Mouse (Mus musculus): ENCODE measurements around the gene Gmip.

Gene Gmip

DNA sequence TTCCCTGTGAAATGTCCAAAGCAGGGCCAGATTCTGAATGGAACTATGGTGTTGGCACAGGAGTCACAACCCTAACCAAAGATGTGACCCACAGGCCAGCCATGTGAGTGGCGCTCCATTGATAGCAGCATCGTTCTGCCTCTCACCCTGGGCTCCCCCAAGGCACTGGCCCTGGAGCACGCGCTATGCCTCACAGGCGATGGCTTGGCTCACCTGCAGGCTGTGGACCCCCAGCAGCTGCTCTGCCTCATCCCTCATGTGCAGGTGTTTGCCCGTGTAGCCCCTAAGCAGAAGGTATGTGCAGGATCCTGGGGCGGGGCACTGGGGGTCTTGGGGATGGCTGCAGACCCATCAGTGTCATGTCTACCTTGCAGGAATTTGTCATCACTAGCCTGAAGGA is 5.1 kb upstream of the Gmip start:
- no peak for DNase-seq (ENCODE audit: low spot score)

DNA sequence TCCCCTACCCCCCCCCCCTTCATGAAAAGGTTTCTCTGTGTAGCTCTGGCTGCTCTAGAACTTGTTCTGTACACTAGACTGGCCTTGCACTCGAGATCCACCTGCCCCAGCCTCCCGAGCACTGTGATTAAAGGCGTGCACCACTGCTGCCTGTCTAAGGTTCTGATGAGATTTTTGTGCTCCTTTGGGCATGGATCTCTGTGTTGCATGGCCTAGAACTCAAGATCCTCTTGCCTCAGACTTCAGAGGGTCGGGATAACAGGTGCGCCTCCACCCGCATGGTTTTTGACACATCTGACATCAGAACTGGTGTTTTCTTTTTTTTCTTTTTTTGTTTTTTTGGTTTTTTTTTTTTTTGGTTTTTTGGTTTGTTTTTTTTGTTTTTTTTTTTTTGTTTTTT is 3.9 kb upstream of the Gmip start:
- DNase-seq (ENCODE audit: low spot score): no peak

DNA sequence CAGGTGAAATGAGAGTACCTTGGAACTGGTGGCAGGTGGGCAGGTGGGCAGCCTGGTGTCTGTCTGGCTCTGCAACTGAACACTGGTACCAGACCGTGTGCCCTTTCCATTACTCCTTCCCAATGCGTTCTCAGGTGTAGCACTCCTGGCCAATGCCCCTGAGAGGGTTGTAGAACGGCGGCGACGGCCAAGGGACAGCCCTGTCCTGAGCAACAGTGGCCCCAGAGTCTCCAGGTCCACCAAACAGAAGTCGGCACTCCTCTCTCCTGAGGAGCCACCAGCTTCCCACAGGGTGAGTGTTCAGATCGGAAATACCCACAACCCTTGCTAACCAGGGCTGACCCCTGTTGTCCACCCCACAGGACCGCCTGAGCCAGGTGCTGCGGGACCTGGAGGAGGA is 3.4 kb upstream of the Gmip start:
- no peak for DNase-seq (ENCODE audit: low spot score)

DNA sequence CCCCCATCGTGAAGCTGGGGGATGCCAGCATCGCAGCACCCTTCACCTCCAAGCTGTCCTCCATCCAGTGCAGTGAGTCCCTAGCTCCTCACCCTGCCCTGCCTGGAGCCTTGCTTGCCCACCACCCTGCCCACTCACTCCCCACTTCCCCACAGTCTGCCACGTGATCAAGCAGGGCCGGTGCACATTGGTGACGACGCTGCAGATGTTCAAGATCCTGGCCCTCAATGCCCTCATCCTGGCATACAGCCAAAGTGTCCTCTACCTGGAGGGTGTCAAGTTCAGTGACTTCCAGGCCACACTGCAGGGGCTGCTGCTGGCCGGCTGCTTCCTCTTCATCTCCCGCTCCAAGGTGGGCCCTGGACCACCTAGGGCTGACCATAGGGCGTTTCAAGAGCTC is 3.0 kb upstream of the Gmip start:
- no peak for DNase-seq (ENCODE audit: low spot score)

DNA sequence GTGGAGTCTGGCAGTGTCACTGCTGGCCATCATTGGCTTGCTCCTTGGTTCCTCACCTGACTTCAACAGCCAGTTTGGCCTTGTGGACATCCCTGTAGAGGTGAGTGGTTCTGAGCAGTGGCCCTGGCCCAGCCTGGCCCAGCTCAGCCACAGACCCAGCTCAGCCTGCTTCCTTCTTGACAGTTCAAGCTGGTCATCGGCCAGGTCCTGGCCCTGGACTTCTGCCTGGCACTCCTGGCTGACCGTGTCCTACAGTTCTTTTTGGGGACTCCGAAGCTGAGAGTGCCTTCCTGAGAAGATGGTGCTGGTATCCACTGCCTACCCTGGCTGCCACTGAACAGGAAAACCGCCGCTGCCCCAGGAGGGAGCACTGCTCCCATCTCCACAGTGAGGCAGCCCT is 1.2 kb upstream of the Gmip start:
- no peak for DNase-seq (ENCODE audit: low spot score)

DNA sequence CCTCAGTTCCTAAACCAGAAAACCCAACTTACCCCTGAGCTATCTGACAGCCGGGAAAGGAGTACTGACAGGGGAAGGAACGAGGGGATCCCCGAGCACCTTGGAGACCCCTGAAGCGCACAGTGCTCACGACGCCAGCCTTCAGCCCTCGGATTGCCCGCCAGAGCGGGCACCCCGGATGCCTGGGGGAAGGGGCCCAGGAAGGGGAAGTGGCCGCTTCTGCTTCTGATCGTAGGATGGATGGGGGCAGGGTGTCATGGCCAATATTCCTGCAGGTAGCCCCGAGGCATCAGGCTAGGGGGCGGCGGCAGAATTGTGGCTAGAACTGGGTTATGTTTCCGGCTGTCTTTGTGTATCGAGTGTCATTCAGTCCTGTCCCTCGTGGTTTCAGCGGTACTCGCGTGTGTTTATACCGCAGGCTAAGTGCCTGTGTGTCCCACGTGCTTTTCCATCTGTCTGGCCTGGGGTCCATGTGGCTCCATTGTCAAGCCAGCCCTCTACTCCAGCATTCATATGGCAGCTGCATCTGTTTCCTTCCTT is 455 bp downstream of the Gmip start:
- peak; percentile 52 for DNase-seq (ENCODE audit: low spot score)

DNA sequence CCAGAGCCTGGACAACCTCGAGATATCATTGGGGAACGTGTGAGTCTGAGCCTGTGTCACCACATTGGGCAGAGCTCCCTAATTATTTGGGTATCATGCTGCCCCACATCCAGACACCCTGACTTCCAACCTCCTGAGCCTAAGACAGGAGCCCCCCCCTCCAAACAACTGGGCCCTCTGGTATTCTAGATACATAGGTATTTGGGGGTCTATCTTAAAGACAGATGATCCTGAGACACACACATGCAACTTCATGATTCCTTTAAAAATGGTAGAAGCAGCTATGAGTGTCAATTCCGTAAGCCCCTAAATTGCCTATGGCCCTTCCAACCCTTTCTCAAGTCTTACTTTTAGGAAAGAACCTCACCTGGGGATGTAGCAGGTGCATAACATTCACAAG is 1.3 kb downstream of the Gmip start:
- no peak for DNase-seq (ENCODE audit: low spot score)

DNA sequence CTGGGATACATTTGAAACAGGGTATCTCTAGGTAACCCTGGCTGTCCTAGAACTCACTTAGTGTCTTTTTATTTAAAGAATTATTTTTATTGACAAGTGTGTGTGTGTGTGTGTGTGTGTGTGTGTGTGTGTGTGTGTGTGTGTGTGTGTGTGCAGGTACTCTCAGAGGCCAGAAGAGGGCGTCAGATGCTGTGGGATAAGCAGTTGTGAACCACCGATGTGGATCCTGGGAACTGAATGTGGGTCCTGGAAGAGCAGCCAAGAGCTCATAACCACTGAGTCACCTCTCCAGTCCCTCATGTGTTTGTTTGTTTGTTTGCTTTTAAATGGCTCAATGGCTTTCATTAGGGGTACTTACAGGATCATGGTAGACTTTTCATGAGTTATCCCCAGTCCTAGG is 6.4 kb downstream of the Gmip start:
- no peak for DNase-seq (ENCODE audit: low spot score)

DNA sequence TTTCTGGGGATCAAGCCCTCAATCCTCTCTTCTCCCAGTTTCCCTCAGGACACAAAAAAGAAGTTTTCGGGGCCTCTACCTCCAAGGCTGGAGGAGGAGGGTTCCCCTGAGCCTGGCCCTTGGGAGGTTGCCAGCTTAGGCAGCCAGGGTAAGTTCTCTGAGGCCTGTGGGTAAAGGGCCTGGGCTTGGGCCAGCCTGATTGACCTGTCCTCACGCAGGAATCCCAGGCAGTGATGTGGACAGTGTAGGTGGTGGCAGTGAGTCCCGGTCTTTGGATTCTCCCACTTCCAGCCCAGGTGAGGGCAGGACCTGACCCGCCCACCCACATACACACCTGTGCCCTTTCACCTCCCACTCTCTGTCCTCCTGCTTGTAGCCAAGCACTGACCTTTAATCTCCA is 6.9 kb downstream of the Gmip start:
- no peak for DNase-seq (ENCODE audit: low spot score)

DNA sequence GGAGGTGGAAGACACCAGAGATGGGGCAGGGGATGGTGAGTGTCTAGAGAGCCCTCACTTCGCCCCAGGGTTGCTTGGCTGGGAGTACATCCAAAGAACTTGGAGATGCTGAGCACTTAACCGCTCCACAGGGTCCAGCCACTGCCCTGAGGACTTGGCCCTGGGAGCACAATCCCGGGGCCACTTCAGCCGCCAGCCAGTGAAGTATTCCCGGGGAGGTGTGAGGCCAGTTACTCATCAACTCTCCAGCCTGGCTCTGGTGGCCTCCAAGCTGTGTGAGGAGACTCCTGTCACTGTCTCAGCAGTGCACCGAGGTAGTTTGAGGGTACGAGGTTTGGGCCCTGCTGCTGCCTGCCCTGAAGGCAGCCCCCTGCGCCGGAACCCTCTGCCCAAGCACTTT is 12.0 kb downstream of the Gmip start:
- DNase-seq (ENCODE audit: low spot score): no peak

DNA sequence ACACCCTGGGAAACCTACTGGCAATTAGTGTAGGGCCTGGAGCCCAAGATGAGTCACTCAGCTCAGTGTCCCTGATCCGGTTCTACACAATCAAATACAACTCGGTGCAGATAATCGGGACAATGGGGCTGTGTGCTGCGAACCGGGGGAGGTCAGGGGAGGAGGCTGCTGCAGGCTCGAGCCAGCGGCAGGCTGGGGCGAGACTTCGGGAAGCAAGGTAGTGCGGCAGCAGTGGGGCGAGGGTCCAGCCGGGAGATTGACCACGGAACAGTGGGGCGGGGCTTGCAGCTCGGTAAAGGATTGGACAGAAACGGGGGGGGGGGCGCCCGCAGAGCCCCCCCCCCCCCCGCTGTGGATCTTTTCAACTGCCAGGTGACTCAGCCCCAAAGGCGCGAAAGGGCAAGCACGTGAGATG is 13.5 kb downstream of the Gmip start:
- DNase-seq (ENCODE audit: low spot score): no peak

DNA sequence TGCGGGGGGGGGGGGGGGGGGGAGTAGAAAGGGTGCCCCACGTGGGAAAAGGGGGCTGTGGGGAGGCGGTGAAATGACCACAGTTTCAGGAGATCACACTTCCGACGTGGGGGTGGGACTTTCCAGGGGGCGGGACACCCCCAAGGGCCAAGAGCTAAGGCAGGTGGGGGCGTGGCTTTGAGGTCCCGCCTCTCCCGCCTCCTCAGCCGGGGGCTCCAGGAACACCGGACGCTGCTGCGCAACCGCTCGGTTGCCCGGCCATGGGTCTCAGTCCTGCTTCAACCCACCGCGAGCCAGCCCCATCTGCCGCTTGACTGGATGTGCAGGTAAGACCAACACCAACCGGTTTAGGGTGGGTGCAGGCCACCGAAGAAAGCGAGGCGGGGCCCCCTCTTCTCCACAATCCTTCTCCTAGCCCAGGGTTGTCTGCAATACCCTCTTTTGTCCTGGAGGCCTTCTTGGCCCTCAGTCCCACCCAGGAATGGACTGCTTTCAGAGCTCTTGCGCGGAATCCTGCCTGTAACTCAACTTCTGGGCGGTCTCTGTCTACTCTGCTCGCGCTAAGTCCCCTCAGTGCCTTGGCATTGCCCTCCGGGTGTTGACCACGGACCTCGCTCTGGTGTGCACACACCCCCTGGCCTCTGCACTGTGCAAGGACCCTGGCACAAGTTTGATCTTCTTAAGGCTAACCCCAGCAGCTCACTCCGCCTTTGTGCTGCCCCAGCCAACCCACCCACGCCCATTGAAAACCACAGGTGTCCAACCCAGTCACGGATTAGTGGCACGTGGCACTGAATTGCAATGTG is 14.1 kb downstream of the Gmip start, which contains the start of gene Lpar2:
Gene Lpar2 (plus strand): TSS at position 44 of the 806 bp plus-strand sequence.
- no peak for DNase-seq (ENCODE audit: low spot score)

DNA sequence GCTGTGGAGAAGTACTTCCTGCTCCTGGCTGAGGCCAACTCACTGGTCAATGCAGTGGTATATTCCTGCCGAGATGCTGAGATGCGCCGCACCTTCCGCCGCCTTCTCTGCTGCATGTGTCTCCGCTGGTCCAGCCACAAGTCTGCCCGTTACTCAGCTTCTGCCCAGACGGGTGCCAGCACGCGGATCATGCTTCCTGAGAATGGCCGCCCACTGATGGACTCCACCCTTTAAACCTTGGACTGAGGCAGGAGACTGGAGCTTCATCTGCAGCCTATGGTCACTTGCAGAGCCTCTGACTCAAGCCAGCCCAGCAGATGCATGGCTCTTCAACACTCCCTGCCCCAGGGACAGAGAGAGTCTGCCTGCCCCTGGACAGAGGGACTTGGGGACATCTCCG is 17.9 kb downstream of the Gmip start:
- no peak for DNase-seq (ENCODE audit: low spot score)

DNA sequence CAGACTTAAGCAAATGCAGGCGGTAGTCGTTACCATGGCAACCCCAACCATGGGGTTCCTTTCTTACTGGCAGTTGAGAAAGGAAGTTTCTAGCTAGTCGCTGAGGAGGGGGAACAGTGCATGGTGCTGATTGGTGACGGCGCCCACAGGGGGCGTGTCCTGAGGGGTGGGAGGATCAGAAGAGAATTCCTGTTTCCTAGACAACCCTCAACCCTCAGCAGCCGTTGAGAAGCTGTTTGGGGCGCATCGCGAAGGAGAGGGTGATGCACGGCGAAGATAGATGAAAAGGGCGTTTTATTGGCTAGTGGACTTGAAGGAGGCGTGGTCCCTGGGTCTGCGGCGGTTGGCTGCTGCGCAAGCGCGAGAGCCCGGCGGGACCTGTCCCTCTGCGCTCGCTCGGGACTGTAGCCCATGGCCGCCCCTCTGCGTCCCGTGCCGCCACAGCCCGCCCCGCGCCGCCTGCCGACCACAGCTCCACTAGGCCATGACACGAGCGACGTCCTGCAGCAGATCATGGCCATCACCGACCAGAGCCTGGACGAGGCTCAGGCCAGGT is 23.9 kb downstream of the Gmip start, which contains the start of gene Pbx4:
Gene Pbx4 (plus strand): TSS at position 194 of the 556 bp plus-strand sequence.
- DNase-seq (ENCODE audit: low spot score): peak; percentile 95

DNA sequence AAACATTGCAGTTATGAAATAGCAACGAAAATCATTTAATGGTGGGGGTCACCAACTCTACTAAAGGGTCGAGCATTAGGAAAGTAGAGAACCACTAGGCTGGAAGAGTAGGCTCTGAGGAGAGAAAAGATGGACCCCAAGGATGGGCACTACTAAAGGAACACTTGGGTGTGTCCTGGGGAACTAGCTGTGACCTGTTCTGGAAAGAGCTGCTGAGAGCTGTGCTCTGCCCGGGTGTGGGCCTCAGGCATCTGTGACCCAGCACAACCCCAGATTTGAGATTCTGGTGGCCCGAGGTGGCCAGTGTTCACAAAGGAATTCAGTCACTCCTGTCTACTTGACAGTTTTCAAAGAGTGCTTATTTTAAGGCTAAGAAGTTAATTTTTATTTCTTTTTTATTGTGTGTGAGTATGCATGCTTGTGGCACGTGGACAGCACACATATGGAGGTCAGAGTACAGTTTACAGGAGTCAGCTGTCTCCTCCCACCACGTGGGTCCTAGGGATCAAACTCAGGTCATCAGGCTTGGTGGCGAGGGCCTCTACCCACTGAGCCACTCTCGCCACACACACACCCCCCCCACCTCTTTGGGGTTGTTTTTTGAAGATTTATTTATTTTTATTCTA is 28.7 kb downstream of the Gmip start:
- DNase-seq (ENCODE audit: low spot score): no peak

DNA sequence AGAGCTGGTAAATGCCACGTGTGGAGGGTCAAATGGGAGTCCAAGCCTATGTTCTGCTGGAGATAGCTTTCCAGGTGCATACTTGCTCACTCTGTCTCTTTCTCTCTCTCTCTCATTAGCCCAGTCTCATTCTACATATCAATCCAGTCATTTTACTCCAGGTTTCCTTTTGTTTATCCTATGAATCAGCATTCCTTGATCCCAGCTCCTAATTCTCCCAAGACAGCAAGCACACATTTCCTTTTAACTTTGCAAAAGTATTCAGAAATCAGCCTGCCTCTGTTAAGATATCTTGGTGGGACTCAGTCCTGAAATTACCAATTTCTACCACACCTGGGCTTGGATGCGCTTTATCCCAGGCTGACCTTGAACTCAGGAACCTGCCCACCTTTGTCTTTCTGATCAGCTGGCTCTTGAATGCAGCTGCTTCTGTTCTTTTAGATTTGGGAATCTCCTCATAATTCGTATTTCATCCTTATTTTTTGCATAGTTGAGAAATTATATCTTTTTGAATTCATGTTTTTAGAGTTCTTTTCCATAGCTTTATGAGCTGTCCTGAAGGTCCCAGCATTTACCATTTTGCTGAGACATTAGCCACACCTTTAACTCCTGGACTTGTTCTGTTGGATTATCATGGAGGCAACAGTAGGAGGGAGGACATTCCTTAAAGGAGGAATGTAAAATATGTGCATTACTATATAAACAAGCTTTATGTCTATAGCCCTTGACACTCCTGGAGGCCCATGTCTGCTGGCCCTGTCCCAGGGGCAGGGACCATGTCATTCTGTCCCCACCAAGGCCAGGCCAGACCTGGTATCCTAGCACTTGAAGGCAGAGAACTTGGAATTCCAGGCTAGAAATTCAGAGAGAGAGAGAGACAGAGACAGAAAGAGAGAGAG is 38.9 kb downstream of the Gmip start:
- no peak for DNase-seq (ENCODE audit: low spot score)

DNA sequence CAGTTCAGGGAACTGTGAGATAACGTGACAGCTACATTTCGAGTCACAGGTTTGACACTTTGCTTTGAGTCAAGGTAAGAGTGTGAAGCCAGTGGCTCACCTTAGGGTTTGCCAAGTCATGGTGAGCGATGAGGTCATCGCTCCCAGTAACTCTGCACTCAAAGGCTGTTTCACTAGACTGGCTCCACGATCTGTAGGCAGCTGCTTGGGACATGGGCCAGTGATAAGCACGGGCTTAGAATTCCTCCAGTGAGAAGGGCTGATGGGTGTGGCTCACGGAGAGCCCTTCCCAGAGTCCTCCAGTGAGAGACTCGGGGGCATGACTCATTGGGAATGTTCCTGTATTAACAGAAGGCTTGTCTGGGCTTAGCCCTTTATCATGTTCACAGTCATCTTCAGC is 40.5 kb downstream of the Gmip start:
- DNase-seq (ENCODE audit: low spot score): no peak

DNA sequence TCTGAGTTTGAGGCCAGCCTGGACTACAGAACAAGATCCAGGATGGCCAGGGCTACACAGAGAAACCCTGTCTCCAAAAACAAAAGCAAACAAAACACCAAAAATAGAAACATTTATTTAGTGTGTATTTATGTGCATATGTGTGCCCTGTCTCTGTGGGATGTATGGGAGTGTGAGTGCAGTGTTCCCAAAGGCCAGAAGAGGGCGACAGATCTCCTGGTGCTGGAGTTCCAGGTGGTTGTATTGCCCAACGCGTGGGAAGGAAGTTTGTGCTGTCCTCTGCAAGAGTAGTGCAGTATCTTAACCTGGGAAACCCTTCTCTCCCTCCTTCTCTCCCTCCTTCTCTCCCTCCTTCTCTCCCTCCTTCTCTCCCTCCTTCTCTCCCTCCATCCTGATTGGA is 41.4 kb downstream of the Gmip start:
- no peak for DNase-seq (ENCODE audit: low spot score)

DNA sequence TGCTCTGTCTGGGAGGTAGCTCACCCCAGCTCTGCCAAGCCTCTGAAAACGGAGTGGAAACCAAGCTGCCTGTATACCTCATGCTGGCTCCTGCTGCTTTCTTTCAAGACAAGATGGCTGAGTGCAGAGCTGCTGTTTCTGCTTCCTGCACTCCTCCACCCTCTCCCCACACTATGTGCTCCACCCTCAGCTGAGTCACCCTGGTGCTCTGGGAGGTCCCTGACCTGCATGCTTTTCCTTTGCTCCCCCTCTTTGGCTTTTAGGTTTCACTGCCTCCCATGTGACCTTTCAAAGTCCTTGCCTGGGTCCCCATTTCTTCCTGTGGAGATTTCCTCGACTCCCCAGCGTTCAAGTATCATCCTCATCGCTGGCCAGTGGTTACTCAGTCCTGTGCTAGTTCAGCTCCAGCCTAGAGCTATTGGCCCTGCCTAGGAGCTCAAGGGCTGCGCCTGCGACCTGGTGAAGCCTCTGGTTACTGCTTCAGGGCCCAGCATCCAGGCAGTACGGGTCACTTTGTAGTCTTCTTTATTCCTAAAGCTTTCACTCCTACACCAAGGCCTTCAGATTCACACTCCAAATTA is 42.5 kb downstream of the Gmip start:
- no peak for DNase-seq (ENCODE audit: low spot score)

DNA sequence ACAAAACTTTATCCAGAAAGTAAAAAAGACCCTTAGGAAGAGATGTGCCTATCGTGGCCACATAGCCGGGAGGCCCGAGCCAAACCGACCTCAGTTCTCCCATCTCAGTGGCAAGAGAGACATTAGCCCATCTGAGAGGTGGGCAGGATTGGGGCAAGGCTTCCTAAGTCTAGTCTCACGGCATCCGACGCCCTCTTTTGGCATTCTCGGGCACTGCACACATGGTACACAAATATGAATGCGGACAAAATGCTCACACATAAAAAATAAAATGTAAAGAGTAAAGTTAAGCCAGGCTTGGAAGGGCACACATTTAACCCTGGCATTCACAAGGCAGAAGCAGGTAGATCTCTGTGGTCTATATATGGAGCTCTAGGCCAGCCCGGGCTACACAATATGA is 45.4 kb downstream of the Gmip start:
- DNase-seq (ENCODE audit: low spot score): no peak

DNA sequence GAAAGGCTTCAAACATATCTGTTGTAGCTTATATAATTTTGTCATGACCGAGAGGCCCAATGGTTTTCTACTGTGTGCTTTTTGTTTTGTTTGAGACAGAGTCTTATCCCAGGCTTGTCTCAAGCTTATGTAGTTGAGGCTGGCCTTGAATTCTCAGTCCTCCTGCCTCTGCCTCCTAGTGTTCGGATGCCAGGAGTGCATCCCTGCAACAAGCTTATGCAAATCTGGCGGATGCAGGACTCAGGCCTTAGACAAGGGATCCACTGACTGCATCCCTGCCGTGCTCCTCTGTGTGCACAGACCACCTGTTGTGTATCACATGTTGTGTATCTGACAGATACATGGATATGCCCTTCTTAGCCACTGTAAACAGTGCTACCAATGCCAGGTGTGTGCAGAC is 52.3 kb downstream of the Gmip start:
- DNase-seq (ENCODE audit: low spot score): no peak

DNA sequence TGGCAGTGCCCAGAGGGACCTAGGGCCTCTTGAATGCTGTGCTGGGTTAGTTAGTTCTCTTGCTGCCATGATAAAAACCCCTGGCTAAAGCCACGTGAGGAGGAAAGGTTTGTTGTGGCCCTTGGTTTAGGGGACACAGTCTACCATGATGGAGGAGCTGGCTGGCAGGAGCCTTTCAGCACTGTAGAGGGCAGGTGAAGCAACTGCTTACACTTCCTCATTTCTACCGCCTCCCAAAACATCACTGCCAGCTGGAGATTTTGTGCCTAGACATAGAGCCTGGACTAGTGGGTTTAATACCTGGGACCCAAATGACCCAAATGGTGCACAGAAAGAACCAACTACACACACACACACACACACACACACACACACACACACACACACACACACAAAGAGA is 52.8 kb downstream of the Gmip start:
- no peak for DNase-seq (ENCODE audit: low spot score)
